Mouse (Mus musculus) forebrain, embryonic 11.5 days (tissue): ENCODE results near the gene Vars. TPM values are rescaled to one million over a fixed set of nuclear protein-coding genes. Genes with fewer than 3 reads are reported as not detected.
"Not testable (repeated sequence)": the region's sequence is repeated elsewhere in the genome, so short reads cannot be mapped to it uniquely, and the experiment has no call there.

ENCODE experiments used
- ATAC-seq: fragments of 200-750 bp; cut with Nextera tagmentation; replicated peaks from 2 replicates; pipeline ENCODE4 v1.8.0; 2017; ENCODE audit warnings: moderate TSS enrichment; ENCODE audit not compliant: low FRiP score
- DNase-seq: peaks from one replicate; pipeline ENCODE4 v3.0.0-alpha.2; 2017; ENCODE audit warnings: low spot score
- H3K27ac ChIP-seq: fragments of 300-500 bp; sonication (generic); 2 replicates; pipeline ENCODE4 v1.5.1; 2014; ENCODE audit warnings: low read depth, low read length
- H3K27me3 ChIP-seq: fragments of 300-500 bp; sonication (generic); 2 replicates; pipeline ENCODE4 v1.6.1; 2014; ENCODE audit warnings: mild to moderate bottlenecking, low read length, mixed read lengths; ENCODE audit not compliant: control insufficient read depth, insufficient read depth
- H3K36me3 ChIP-seq: fragments of 300-500 bp; sonication (generic); 2 replicates; pipeline ENCODE4 v1.6.1; 2014; ENCODE audit warnings: mild to moderate bottlenecking, low read length, moderate library complexity, mixed read lengths; ENCODE audit not compliant: control insufficient read depth, insufficient read depth
- H3K4me1 ChIP-seq: fragments of 300-500 bp; sonication (generic); replicated peaks from 2 replicates; pipeline ENCODE4 v1.6.1; 2014; ENCODE audit warnings: low read length, mixed read lengths; ENCODE audit not compliant: control insufficient read depth, insufficient read depth
- H3K4me2 ChIP-seq: fragments of 300-500 bp; sonication (generic); 2 replicates; pipeline ENCODE4 v1.6.1; 2014; ENCODE audit warnings: low read depth, mild to moderate bottlenecking, low read length, moderate library complexity, mixed read lengths; ENCODE audit not compliant: severe bottlenecking
- H3K4me3 ChIP-seq: fragments of 300-500 bp; sonication (generic); 2 replicates; pipeline ENCODE4 v1.5.1; 2014; ENCODE audit warnings: low read depth, low read length
- H3K9ac ChIP-seq: fragments of 300-500 bp; sonication (generic); 2 replicates; pipeline ENCODE4 v1.6.1; 2014; ENCODE audit warnings: low read length
- H3K9me3 ChIP-seq: fragments of 300-500 bp; sonication (generic); 2 replicates; pipeline ENCODE4 v1.6.1; 2016; ENCODE audit warnings: low read length, mixed read lengths; ENCODE audit not compliant: control insufficient read depth
- WGBS: fragments of 180-500 bp; shearing (Covaris S2); extraction: QIAGEN DNeasy Blood & Tissue Kit; methylation state at CpG from one replicate; pipeline ENCODE4 v1.1.7; 2014; 5-methylcytosine and 5-hydroxymethylcytosine counted together
- polyA plus RNA-seq: library from polyadenylated mRNA; unstranded; fragments of >200 nt; fragmentation: Nextera tagmentation; extraction: Ambion mirVana; gene quantifications from 2 replicates; pipeline ENCODE4 v1.2.1, GENCODE M21; 2014

Gene Vars
- polyA plus RNA-seq, 1 experiment from 2014 or later: 174 TPM

DNA sequence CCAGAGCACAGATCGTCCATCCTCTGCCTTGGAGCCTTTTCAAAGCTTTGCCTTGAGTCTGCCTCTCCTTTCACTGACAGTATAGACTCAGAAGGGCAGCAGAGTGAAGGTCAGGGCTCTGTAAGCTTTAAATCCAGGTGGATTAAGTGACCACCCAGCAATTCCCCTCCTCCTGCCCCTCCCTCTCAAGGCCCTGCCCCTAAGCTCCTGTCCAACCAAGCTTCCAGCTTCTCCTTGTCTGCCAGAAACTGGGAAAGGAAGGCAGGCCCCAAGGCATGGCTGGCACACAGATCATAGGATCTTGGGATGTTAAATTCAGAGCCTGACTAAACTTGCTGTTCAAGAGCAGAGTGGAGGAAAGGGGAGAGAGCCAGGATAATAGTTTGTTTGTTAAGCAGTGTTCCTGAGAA is 36.1 kb upstream of the Vars start:
- no peak for ATAC-seq
- no peak for DNase-seq
- 13% methylated on average over 1 of the region's 1 CpGs for WGBS
- Histone ChIP-seq H3K4me1 (peaks cover 6% of the 10 kb centered on the region; the same call in 1 of the 2 replicates), H3K9ac (no peak overlapping the region), H3K36me3 (no peaks in the 10 kb centered on the region), H3K27ac (no peak overlapping the region), H3K4me3 (no peak overlapping the region), H3K9me3 (no peaks in the 10 kb centered on the region), H3K4me2 (no peak overlapping the region), H3K27me3 (peaks cover 18% of the 10 kb centered on the region)

DNA sequence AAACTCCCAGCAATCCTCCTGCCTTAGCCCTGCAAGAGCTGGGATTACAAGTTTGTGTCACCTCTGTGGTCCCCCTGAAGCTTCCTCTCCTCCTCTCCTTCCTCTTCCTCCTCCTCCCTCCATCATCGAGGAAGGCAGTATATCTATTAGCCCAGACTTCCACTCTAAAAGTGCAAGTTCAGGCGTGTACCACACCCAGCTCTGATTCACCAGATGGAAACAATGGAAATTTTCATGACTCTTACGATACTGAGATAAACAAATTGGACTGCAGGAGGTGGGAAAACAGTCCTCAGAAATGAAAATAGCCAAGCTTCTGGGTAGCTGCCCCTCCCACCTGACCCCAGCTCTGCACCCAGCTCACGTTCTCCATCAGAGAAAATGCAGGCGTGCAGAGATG is 35.2 kb upstream of the Vars start:
- no peaks in the 10 kb centered on the region for H3K36me3 ChIP-seq
- H3K4me2 ChIP-seq: no peak overlapping the region
- no peak overlapping the region for H3K4me3 ChIP-seq
- H3K9me3 ChIP-seq: no peaks in the 10 kb centered on the region
- H3K27me3 ChIP-seq: peaks cover 20% of the 10 kb centered on the region
- no peaks in the 10 kb centered on the region for H3K4me1 ChIP-seq
- H3K9ac ChIP-seq: no peak overlapping the region
- no peak for ATAC-seq
- DNase-seq: no peak
- H3K27ac ChIP-seq: no peak overlapping the region
- WGBS: 78% methylated on average over 5 of the region's 5 CpGs

DNA sequence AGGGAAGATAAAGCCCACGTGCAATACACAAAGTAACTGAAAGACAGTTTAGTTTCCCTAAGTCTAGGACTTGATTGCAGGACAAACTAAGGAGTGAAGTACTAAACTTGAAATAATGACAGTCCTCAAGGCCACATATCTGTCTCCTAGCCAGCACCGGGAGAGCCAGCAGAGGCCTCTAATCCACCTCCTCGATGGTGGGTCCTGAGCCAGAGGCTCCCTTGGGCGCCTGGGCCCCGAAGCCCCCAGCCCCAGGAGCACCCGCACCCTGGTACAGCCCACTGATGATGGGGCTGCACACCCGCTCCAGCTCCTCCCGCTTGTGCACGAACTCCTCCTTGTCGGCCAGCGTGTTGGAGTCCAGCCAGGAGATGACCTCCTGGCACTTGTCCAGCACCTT is 31.0 kb upstream of the Vars start, which contains the start of gene Gm20481:
Gene Gm20481, plus strand, starts transcription at position 91 of the 400 bp plus-strand sequence.
- not testable (repeated sequence) for H3K9me3 ChIP-seq, H3K36me3 ChIP-seq, H3K9ac ChIP-seq, ATAC-seq, H3K4me3 ChIP-seq, H3K4me1 ChIP-seq, H3K4me2 ChIP-seq, H3K27ac ChIP-seq
- 75% methylated on average over 6 of the region's 11 CpGs for WGBS
- H3K27me3 ChIP-seq: peaks cover 20% of the 10 kb centered on the region
- peak; percentile 42 for DNase-seq

DNA sequence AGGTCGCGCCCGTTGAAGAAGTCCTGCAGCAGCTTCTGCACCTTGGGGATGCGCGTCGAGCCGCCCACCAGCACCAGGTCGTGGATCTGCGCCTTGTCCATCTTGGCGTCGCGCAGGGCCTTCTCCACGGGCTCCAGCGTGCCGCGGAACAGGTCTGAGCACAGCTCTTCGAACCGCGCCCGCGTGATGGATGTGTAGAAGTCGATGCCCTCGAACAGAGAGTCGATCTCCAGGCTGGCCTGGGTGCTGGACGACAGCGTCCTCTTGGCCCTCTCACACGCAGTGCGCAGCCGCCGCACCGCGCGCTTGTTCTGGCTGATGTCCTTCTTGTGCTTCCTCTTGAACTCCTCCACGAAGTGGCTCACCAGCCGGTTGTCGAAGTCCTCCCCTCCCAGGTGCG is 29.9 kb upstream of the Vars start:
- H3K4me2 ChIP-seq, H3K9me3 ChIP-seq, ATAC-seq, H3K4me1 ChIP-seq, H3K27ac ChIP-seq, DNase-seq, H3K36me3 ChIP-seq, H3K9ac ChIP-seq, H3K4me3 ChIP-seq: not testable (repeated sequence)
- WGBS: 36% methylated on average over 11 of the region's 37 CpGs
- peaks cover 20% of the 10 kb centered on the region for H3K27me3 ChIP-seq

DNA sequence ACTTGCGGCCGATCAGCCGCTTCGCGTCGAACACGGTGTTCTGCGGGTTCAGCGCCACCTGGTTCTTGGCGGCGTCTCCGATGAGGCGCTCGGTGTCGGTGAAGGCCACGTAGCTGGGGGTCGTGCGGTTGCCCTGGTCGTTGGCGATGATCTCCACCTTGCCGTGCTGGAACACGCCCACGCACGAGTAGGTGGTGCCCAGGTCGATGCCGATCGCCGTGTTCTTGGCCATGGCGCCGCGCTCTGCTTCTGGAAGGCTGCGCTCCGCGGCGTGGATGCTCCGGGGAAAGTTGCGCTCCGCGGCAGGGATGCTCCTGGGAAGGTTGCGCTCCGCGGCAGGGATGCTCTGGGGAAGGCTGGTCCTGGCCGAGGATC is 29.1 kb upstream of the Vars start:
- 3% methylated on average over 18 of the region's 43 CpGs for WGBS
- H3K36me3 ChIP-seq, H3K9me3 ChIP-seq, H3K9ac ChIP-seq, DNase-seq, H3K27ac ChIP-seq, H3K4me1 ChIP-seq: not testable (repeated sequence)
- peak overlapping the region; percentile 32 for H3K4me3 ChIP-seq
- peak overlapping the region; percentile 79 for H3K4me2 ChIP-seq
- H3K27me3 ChIP-seq: peaks cover 20% of the 10 kb centered on the region
- ATAC-seq: peak; percentile 43; the same call in 1 of the 2 replicates

DNA sequence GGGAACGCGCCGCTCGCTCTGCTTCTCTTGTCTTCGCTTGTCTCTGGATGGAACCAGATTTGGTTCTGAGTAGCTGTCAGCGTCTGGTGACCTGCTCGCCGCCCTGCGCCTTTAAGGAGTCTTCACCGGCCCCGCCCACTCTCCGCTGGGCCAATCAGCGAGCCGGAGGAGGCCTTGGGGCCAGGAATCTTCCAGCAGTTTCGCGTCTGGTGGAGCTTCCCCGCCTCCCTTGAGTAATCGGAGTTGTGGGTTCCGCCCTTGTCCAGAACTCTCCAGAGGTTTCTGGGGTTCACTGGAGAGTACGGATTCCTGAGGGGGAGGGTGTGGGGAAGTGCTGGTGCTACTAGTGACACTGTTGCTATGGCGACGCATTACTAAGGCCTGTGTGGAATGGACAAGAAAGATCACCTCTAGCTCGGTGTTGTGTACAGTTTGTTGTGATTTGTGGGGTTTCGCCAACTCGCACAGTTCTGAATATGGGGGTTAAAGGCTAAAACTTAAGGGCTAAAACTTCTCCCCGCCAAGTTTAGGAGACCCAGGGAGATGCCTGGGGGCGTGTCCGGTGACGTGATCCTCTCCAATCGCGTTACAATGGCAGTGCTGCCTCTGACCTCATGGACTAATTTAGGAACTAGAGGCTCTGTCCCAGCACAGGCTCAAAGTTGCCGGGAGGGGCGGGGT is 28.6 kb upstream of the Vars start, which contains the start of the genes Hspa1a and Hspa1l:
Gene Hspa1a, minus strand, starts transcription at position 88 of the 681 bp plus-strand sequence.
Gene Hspa1l, plus strand, starts transcription at position 635 of the 681 bp plus-strand sequence.
- H3K9me3 ChIP-seq, H3K27ac ChIP-seq, H3K4me1 ChIP-seq, H3K36me3 ChIP-seq: not testable (repeated sequence)
- ATAC-seq (peak; percentile 94), DNase-seq (peak; percentile 81)
- Histone ChIP-seq H3K9ac (peak within 1 kb of the TSS; percentile 41), H3K4me3 (peak within 1 kb of the TSS; percentile 32), H3K4me2 (peak within 1 kb of the TSS; percentile 79), H3K27me3 (peaks cover 20% of the 10 kb centered on the region)
- under 1% methylated on average over 28 of the region's 33 CpGs for WGBS

DNA sequence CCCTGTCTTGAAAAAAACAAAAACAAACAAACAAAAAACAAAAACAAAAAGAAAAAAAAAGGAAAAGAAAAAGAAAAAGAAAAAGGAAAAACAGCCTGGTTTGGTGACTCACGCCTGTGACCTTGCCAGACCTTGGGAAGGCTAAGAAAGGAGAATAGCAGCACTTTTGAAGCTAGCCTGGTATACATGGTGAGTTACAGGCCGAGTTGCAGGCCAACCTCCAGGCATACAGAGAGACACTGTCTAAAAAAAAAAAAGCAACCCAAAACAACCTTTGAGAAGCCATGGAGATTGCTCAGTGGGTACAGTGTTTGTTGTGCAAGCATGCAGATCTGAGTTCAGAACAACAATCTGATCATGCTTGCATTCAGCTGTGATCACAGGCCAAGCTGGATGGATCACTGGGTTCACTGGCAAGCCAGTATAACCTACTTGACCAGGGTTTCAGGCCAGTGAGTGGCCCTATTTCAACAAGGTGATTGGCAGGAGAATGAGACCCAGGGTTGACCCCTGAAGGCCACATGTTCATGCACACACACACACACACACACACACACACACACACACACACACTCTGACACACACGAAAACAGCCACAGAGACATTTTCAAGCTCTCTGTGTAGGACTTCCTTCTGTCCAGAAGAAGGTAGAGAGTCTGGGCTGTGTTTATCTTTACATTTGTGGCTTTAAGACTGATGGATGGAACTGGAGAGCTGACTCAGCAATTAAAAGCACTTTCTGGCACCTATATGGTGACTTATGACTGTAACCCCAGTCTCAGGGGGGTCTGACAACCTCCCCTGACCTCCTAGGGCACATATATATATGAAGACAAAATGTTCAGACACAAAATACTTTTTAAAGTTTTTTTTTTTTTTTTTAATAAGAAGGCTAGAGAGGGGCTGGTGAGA is 24.9 kb upstream of the Vars start:
- 82% methylated on average over 3 of the region's 3 CpGs for WGBS
- DNase-seq: no peak

DNA sequence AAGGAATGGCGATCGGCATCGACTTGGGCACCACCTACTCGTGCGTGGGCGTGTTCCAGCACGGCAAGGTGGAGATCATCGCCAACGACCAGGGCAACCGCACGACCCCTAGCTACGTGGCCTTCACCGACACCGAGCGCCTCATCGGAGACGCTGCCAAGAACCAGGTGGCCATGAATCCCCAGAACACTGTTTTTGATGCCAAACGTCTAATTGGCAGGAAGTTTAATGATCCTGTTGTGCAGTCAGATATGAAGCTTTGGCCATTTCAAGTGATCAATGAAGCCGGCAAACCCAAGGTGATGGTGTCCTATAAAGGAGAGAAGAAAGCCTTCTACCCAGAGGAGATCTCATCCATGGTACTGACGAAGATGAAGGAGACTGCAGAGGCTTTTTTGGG is 23.8 kb upstream of the Vars start:
- Histone ChIP-seq H3K27ac (no peak overlapping the region), H3K9ac (no peak overlapping the region), H3K27me3 (no peaks in the 10 kb centered on the region), H3K9me3 (no peaks in the 10 kb centered on the region), H3K36me3 (no peaks in the 10 kb centered on the region), H3K4me3 (no peak overlapping the region), H3K4me1 (peaks cover 7% of the 10 kb centered on the region), H3K4me2 (no peak overlapping the region)
- peak; percentile 42 for DNase-seq
- no peak for ATAC-seq
- WGBS: 95% methylated on average over 20 of the region's 20 CpGs

More for the DNA sequence above, 24.9 kb upstream of the Vars start:
- Histone ChIP-seq H3K36me3 (no peaks in the 10 kb centered on the region), H3K4me2 (no peak overlapping the region), H3K9me3 (no peaks in the 10 kb centered on the region), H3K27ac (no peak overlapping the region), H3K27me3 (no peaks in the 10 kb centered on the region), H3K9ac (no peak overlapping the region), H3K4me1 (peaks cover 5% of the 10 kb centered on the region), H3K4me3 (no peak overlapping the region)
- no peak for ATAC-seq
